Mouse (Mus musculus) ovary, postnatal 14 days (tissue): ENCODE measurements around the gene Mrs2.
"Not testable (repeated sequence)": the region's sequence is repeated elsewhere in the genome, so short reads cannot be mapped to it uniquely, and the experiment has no call there.

Experiments
- DNase-seq: peaks from one replicate; pipeline ENCODE4 v3.0.0; 2022; ENCODE audit warnings: low spot score

Mrs2 gene

DNA sequence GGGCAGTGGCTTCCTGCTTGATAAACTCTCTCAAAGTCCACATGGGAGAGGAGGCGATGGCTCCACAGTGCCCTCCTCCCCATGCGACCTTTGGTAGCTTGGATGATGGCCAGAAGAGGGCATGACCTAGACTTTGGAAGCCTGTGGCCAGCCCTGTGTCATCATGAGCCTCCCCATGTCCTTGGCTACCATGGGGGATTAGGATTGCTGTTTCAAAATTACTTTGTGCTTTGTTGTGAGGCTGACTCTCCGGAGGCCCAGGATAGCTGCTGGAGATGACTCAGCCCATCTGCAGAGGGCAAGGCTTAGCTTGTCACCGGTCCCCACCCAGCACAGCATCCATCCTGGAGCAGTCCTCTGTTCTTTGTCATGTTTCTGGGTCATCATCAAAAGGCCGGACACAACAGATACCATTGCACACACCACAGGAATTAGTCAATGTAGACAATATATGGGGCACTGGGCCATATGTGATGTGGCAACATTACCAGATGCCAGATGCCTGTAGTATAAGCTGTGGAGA is 42.3 kb downstream of the Mrs2 start:
- no peak for DNase-seq

GRCm38 (mm10) chr13:24976384-24976783 is 43.8 kb downstream of the Mrs2 start:
- no peak for DNase-seq

DNA sequence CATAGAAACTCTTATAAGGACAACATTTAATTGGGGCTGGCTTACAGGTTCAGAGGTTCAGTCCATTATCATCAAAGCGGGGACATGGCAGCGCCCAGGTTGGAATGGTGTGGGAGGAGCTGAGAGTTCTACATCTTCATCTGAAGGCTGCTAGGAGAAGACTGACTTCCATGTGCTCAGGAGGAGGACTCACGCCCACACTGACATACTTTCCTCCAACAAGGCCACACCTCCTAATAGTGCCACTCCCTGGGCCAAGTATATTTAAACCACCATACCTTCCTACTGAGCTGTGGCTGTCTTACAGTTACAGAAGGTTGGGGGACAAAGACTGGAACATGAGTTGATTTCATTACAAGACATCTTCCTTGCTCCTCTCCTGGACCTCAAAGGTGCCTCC is 48.4 kb downstream of the Mrs2 start:
- not testable (repeated sequence) for DNase-seq

DNA sequence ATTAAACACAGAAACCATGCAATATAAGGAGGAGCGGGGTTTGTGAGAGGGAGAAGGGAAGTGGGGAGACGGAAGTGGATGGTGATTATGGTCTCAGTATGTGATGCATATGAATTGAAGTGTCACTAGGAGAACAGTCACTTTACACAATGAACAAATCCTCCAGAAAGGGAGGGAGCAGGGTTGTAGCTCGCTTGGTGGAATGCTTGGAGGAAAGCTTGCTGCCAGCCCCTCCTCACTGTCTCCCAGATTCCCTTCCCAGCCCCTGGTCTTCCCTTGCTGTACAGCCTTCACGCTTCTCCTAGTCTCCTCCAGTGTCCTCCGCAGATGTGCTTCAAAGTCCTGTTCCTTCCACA is 54.4 kb downstream of the Mrs2 start:
- DNase-seq: no peak

DNA sequence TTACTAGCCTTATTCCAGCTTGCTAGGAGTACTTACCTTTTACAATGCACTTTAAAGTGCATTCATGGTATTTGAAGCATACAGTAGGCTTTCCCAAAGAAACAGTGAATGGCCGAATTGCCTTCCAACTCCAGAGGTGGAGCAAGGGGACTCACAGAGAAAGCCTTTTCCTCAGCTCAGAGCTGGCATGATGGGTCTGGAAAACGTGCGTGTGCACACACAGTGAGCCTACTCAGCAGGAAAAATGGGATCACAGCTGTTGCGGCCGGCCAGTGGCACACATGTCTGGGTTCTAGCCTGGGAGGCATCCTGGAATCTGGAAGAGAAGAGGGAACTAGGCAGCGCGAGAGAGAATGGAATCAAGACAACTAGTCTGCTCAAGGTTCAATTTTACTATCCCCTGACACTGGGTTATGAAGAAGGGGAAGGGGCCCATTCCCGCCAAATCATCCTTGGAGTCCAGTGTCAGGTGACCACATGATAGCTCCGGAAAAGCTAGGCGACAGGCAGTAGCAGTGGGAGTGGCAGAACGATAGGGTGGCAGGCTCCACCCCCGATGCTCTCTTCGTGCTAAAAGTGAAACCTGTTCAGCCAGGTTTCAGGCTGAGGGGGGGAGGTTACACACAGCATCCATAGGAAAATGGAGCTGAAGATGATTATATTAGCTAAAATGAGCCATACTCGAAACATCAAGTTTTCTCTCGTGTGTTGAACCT is 54.9 kb downstream of the Mrs2 start:
- DNase-seq: no peak

DNA sequence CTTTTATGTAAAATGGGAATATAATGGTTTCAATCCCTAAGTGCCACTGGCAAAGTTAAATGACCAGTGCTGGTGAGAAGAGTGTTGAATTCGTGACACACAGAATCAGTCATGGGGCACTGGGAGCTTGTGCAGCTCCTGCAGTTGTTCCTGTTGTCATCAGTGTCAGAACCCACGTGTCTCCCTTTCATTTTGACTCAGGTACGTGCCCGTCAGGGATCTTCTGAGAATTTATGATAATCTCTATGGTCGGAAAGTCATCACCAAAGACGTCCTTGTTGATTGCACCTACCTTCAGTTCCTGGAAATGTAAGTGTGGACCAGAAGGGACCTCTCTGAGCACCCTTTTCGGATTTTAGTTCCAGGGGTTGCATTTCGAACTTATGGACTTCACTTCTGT is 58.1 kb downstream of the Mrs2 start:
- no peak for DNase-seq

GRCm38 (mm10) chr13:24960084-24960483 is 60.1 kb downstream of the Mrs2 start:
- no peak for DNase-seq

GRCm38 (mm10) chr13:24958671-24959070 is 61.5 kb downstream of the Mrs2 start:
- DNase-seq: no peak

- no peak for DNase-seq
Observed at GRCm38 (mm10) chr13:24955500-24955899, 64.7 kb downstream of the Mrs2 start.

- no peak for DNase-seq
Observed at GRCm38 (mm10) chr13:24955091-24955490, 65.1 kb downstream of the Mrs2 start.

DNA sequence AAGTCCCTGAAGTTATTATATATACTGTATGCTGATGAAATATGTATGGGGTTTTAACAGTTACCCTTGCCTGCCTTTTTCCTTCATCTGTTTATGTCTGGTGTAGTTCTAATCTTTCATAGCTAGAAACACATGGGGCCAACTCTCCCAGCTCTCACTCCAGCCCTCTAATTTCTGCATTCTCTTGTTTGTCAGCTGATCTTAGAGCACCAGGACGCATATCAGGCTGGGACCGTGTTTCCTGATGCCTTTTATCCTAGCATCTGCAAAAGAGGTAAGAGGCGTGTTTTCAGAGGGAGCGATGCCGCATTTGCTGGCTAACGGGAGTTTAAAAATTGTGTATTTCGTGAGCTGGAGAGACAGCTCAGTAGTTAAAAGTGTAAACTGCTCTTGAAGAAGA is 67.5 kb downstream of the Mrs2 start:
- no peak for DNase-seq

DNA sequence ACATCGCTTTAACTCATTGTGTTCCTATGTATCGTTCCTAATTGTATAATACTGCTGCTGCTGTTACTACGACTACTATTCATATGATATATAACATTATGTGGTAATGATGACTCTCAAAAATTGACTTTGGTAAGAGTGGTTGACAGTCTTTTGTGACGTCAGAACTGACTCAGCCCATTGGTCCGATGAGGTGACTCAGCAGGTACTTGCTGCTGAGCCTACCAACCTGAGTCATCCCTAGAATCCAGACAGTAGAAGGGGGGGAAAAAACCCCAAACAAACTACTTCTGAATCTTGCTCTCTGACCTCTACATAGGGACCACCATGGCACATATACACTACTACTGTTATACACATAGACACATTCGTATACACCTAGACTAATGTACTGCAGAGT is 71.3 kb downstream of the Mrs2 start:
- no peak for DNase-seq

- DNase-seq: no peak
Observed at GRCm38 (mm10) chr13:24947158-24947557, 73.0 kb downstream of the Mrs2 start.

- DNase-seq: no peak
Observed at GRCm38 (mm10) chr13:24945567-24945966, 74.6 kb downstream of the Mrs2 start.

- no peak for DNase-seq
Observed at GRCm38 (mm10) chr13:24943303-24943702, 76.9 kb downstream of the Mrs2 start.

- no peak for DNase-seq
Observed at GRCm38 (mm10) chr13:24942512-24943282, 77.5 kb downstream of the Mrs2 start, which contains the start of gene Gpld1. Gene Gpld1 (plus strand): TSS chr13:24943152.

DNA sequence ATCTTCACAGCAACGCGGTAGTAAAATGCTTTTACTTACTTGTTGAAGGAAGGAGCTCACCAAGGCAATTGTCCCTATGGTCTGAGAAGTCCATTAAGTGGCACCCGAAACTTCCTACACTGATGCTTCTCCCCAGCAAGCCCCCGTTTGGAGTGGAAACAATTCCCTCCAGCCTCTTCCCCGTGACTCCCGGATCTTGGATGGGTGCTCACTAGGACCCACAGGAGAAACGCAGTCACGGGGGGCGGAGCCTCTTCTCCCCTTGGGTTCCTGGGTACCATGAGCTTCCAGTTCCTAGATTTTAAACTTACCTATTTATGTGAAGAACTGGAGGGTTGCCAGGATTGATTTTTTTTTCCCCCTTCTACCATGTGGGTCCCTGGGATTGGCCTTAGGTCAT is 80.7 kb downstream of the Mrs2 start:
- DNase-seq: no peak

DNA sequence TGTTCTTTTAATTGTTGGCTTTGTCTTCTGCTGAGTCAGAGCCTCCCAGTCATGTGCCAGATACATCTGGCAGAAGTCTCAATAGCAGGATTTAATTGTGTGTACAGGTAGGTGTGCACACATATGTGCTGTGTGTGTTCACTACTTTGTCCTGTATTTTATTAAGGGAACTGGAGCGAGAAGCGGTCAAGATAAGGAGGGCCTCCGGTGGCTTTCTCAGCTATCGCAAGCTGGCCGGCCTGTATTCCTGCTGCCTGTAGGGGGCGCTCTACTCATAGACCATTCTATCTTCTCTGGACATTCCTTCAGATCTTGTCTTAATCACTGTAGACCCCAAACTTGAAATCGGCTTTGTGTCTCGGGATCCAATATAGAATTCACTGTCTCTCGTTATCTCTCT is 81.5 kb downstream of the Mrs2 start:
- DNase-seq: peak; percentile 71

DNA sequence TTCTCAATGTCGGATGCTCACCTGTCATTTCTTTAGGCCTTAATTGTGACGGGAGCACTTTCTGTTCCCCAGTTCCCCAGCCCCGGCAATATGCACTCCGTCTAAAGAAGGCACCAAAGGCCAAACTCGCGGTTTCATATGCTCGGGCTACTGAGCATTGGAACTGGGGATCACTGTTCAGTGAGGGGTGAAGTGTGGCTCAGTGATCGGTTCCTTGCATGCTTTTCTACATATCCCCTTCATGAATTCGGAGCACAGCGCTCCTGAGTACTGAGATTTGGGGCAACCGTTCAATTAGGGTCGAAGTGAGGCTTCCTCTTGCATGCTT is 82.4 kb downstream of the Mrs2 start:
- DNase-seq: peak; percentile 31
